Mouse (Mus musculus) lung, adult 2 months (tissue): ENCODE data around the gene Celf1.

Experiments used
- CTCF ChIP-seq: fragments of 200-500 bp; IDR thresholded peaks from 2 replicates; pipeline ENCODE4 v1.5.1; 2011; ENCODE audit warnings: mild to moderate bottlenecking, low read length, control low read depth; ENCODE audit not compliant: insufficient read depth
- POLR2A ChIP-seq: fragments of 200-500 bp; IDR thresholded peaks from 2 replicates; pipeline ENCODE4 v1.6.1; 2011; ENCODE audit warnings: low read depth, mild to moderate bottlenecking, control low read depth, low read length, borderline replicate concordance; ENCODE audit errors: extremely low read depth

GRCm38 (mm10) chr2:90932273-90932672 lies 7.9 kb upstream of the Celf1 start:
- TF ChIP-seq POLR2A (no peak), CTCF (no peak)
